Mouse (Mus musculus) MEL (cell line): ENCODE results near the gene Arl4a. TPM values are rescaled to one million over a fixed set of nuclear protein-coding genes. Genes with fewer than 3 reads are reported as not detected.

ENCODE experiments used
- DNase-seq: peaks from one replicate; pipeline ENCODE4 v3.0.0; 2011; ENCODE audit warnings: low read depth, low spot score
- H3K27ac ChIP-seq: 2 replicates; pipeline ENCODE4 v1.5.1; 2012; ENCODE audit warnings: low read depth, mild to moderate bottlenecking, control low read depth, low read length, moderate library complexity; ENCODE audit not compliant: control insufficient read depth
- H3K27me3 ChIP-seq, 2 experiments: fragments of 150-350 bp in 1 of 2; sonication (generic) in 1 of 2; 2 replicates each; pipeline ENCODE4 v1.6.1; 2012; ENCODE audit warnings: low read length in 2 of 2, mild to moderate bottlenecking in 2 of 2, improper control_type of control experiment in 1 of 2, moderate library complexity in 1 of 2; ENCODE audit not compliant: insufficient read depth in 2 of 2, control insufficient read depth in 1 of 2
- H3K36me3 ChIP-seq, 2 experiments: 2 replicates each; pipeline ENCODE4 v1.6.1; 2012 to 2014; ENCODE audit warnings: low read length in 2 of 2, improper control_type of control experiment in 1 of 2, inconsistent platforms in 1 of 2, mild to moderate bottlenecking in 1 of 2; ENCODE audit not compliant: insufficient read depth in 2 of 2, control insufficient read depth in 1 of 2
- H3K4me1 ChIP-seq, 2 experiments: fragments of 150-350 bp in 1 of 2; sonication (generic) in 1 of 2; 2 replicates each; pipeline ENCODE4 v1.6.1; 2012; ENCODE audit warnings: low read length in 2 of 2, improper control_type of control experiment in 1 of 2, mild to moderate bottlenecking in 1 of 2; ENCODE audit not compliant: insufficient read depth in 2 of 2, control insufficient read depth in 1 of 2
- H3K4me3 ChIP-seq, 2 experiments: fragments of 150-350 bp in 1 of 2; sonication (generic) in 1 of 2; 2 replicates each; pipeline ENCODE4 v1.5.1; 2012; ENCODE audit warnings: low read depth in 2 of 2, low read length in 2 of 2, mild to moderate bottlenecking in 2 of 2, moderate library complexity in 2 of 2, control low read depth in 1 of 2, improper control_type of control experiment in 1 of 2; ENCODE audit not compliant: control insufficient read depth in 1 of 2, insufficient read depth in 1 of 2
- H3K79me2 ChIP-seq: 2 replicates; pipeline ENCODE4 v1.6.1; 2012; ENCODE audit warnings: mild to moderate bottlenecking, low read length, moderate library complexity; ENCODE audit not compliant: control insufficient read depth, poor library complexity, insufficient read depth
- H3K9ac ChIP-seq: 2 replicates; pipeline ENCODE4 v1.6.1; 2012; ENCODE audit warnings: low read depth, mild to moderate bottlenecking, control low read depth, low read length, moderate library complexity; ENCODE audit not compliant: control insufficient read depth, poor library complexity, severe bottlenecking
- H3K9me3 ChIP-seq: fragments of 150-350 bp; sonication (generic); replicated peaks from 2 replicates; pipeline ENCODE4 v1.6.1; 2012; ENCODE audit warnings: mild to moderate bottlenecking, low read length, improper control_type of control experiment, moderate library complexity; ENCODE audit not compliant: insufficient read depth
- BHLHE40 ChIP-seq: IDR thresholded peaks from 2 replicates; pipeline ENCODE4 v1.6.1; 2012; ENCODE audit warnings: low read depth, mild to moderate bottlenecking, inconsistent platforms, low read length, improper control_type of control experiment, borderline replicate concordance
- CHD1 ChIP-seq: IDR thresholded peaks from 2 replicates; pipeline ENCODE4 v1.6.1; 2012; ENCODE audit warnings: low read depth, mild to moderate bottlenecking, inconsistent platforms, low read length, improper control_type of control experiment
- CHD2 ChIP-seq: IDR thresholded peaks from 2 replicates; pipeline ENCODE4 v1.6.1; 2011; ENCODE audit warnings: low read length, improper control_type of control experiment
- CTCF ChIP-seq, 3 experiments: IDR thresholded peaks in 2 of 3; conservative IDR thresholded peaks in 1 of 3; 2 replicates each; pipeline ENCODE4 v1.5.1; 2011 to 2012; ENCODE audit warnings: low read length in 3 of 3, low read depth in 2 of 3, mild to moderate bottlenecking in 2 of 3, improper control_type of control experiment in 1 of 3, inconsistent platforms in 1 of 3, mixed read lengths in 1 of 3, moderate library complexity in 1 of 3; ENCODE audit not compliant: control insufficient read depth in 1 of 3, insufficient read depth in 1 of 3, poor library complexity in 1 of 3, severe bottlenecking in 1 of 3
- ELF1 ChIP-seq: IDR thresholded peaks from 2 replicates; pipeline ENCODE4 v1.6.1; 2014; ENCODE audit warnings: low read depth, mild to moderate bottlenecking, inconsistent platforms, low read length, improper control_type of control experiment, moderate library complexity
- EP300 ChIP-seq, 2 experiments: IDR thresholded peaks; 2 replicates each; pipeline ENCODE4 v1.6.1; 2011; ENCODE audit warnings: improper control_type of control experiment in 2 of 2, low read length in 2 of 2, low read depth in 1 of 2, mild to moderate bottlenecking in 1 of 2
- ETS1 ChIP-seq: IDR thresholded peaks from 2 replicates; pipeline ENCODE4 v1.6.1; 2012; ENCODE audit warnings: low read depth, mild to moderate bottlenecking, inconsistent platforms, low read length, improper control_type of control experiment, moderate library complexity
- GATA1 ChIP-seq: IDR thresholded peaks from 2 replicates; pipeline ENCODE4 v1.6.1; 2011; ENCODE audit warnings: low read depth, low read length, improper control_type of control experiment
- HCFC1 ChIP-seq: IDR thresholded peaks from 2 replicates; pipeline ENCODE4 v1.6.1; 2012; ENCODE audit warnings: low read depth, mild to moderate bottlenecking, inconsistent platforms, low read length, improper control_type of control experiment, moderate library complexity
- MAX ChIP-seq: IDR thresholded peaks from 2 replicates; pipeline ENCODE4 v1.6.1; 2011; ENCODE audit warnings: low read length, improper control_type of control experiment
- MAZ ChIP-seq: IDR thresholded peaks from 2 replicates; pipeline ENCODE4 v1.6.1; 2012; ENCODE audit warnings: low read depth, mild to moderate bottlenecking, inconsistent platforms, low read length, improper control_type of control experiment
- MXI1 ChIP-seq: IDR thresholded peaks from 2 replicates; pipeline ENCODE4 v1.6.1; 2011; ENCODE audit warnings: mild to moderate bottlenecking, low read depth, low read length, improper control_type of control experiment
- MYC ChIP-seq: IDR thresholded peaks from 2 replicates; pipeline ENCODE4 v1.6.1; 2011; ENCODE audit warnings: low read depth, mild to moderate bottlenecking, low read length, improper control_type of control experiment, moderate library complexity
- NELFE ChIP-seq: IDR thresholded peaks from 2 replicates; pipeline ENCODE4 v1.6.1; 2011; ENCODE audit warnings: low read depth, low read length, improper control_type of control experiment
- POLR2A ChIP-seq, 2 experiments: IDR thresholded peaks; 2 replicates each; pipeline ENCODE4 v1.6.1; 2011 to 2012; ENCODE audit warnings: low read length in 2 of 2, mild to moderate bottlenecking in 2 of 2, control low read depth in 1 of 2, improper control_type of control experiment in 1 of 2, low read depth in 1 of 2, moderate library complexity in 1 of 2; ENCODE audit not compliant: control insufficient read depth in 1 of 2, insufficient read depth in 1 of 2, poor library complexity in 1 of 2
- RAD21 ChIP-seq: IDR thresholded peaks from 2 replicates; pipeline ENCODE4 v1.6.1; 2011; ENCODE audit warnings: mild to moderate bottlenecking, low read depth, low read length, improper control_type of control experiment
- RCOR1 ChIP-seq: IDR thresholded peaks from 2 replicates; pipeline ENCODE4 v1.6.1; 2012; ENCODE audit warnings: low read depth, mild to moderate bottlenecking, inconsistent platforms, low read length, improper control_type of control experiment
- SIN3A ChIP-seq: IDR thresholded peaks from 2 replicates; pipeline ENCODE4 v1.6.1; 2012; ENCODE audit warnings: low read length, improper control_type of control experiment, inconsistent platforms
- TAL1 ChIP-seq: IDR thresholded peaks from 2 replicates; pipeline ENCODE4 v1.6.1; 2012; ENCODE audit warnings: mild to moderate bottlenecking, inconsistent platforms, low read length, moderate library complexity, mixed read lengths
- TBP ChIP-seq: IDR thresholded peaks from 2 replicates; pipeline ENCODE4 v1.8.0; 2011; ENCODE audit warnings: low read depth, low read length, improper control_type of control experiment
- TCF12 ChIP-seq: IDR thresholded peaks from 2 replicates; pipeline ENCODE4 v1.6.1; 2014; ENCODE audit warnings: low read depth, mild to moderate bottlenecking, inconsistent platforms, low read length, improper control_type of control experiment, moderate library complexity
- ZMIZ1 ChIP-seq: IDR thresholded peaks from 2 replicates; pipeline ENCODE4 v1.6.1; 2012; ENCODE audit warnings: low read depth, mild to moderate bottlenecking, inconsistent platforms, low read length, improper control_type of control experiment, moderate library complexity
- ZNF384 ChIP-seq: IDR thresholded peaks from 2 replicates; pipeline ENCODE4 v1.6.1; 2012; ENCODE audit warnings: low read depth, mild to moderate bottlenecking, inconsistent platforms, low read length, improper control_type of control experiment
- polyA plus RNA-seq, 2 experiments: library from polyadenylated mRNA; stranded (reverse) in 1 of 2; unstranded in 1 of 2; fragments of >175 nt in 1 of 2; fragments of >200 nt in 1 of 2; gene quantifications; 2 replicates each; pipeline versions ENCODE4 v1.2.1 to v1.2.4; 2012; ENCODE audit warnings: low replicate concordance in 2 of 2, low read depth in 1 of 2; ENCODE audit not compliant: insufficient read length in 2 of 2, insufficient read depth in 1 of 2, missing spikeins in 1 of 2
- total RNA-seq: library from RNA; depleted of rRNA; stranded (reverse); fragments of 300-350 nt; gene quantifications from 2 replicates; pipeline ENCODE4 v1.2.3, GENCODE M21; 2012

Arl4a gene
- total and polyA plus RNA-seq, 3 experiments: 25.6 to 26.9 TPM; not detected in 1

DNA sequence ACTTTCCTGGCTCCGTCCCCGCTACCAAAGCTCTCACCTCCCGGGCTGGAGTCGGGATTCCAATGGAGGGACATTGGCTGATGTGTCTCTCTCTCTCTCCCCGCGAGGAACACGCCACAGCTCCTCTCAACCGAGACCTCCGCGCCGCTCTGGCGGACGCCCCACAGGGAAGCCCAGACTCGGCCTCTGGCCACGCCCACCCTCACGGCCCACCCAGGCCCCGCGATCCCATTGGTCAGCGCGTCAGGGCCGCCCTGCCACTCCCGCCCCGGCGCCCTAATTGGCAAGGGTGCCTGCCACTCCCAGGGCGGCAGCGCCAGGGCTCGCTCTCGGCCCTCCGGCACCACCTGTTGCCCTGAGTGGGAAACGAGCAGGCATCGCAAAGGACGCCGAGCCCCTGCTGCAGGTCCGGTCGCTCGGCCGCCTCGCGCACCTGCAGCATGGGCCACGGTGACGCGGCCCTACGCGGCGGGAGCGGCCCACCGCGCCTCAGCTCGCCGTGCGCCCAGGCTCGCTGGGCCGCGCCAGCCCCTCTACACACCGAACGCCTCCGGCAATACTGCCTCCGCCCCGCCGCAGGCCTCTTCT is 505 bp downstream of the Arl4a start (continued):
- TF ChIP-seq NELFE (peak; percentile 84), CHD2 (no peak), CTCF (IDR thresholded peaks at IDR 0.05 in 2 of 3, conservative IDR thresholded peaks at IDR 0.05 in 1 of 3; ENCODE audit: control insufficient read depth in 1 of 3, insufficient read depth in 1 of 3, low read depth in 2 of 3, low read length in 3 of 3, poor library complexity in 1 of 3, severe bottlenecking in 1 of 3) (peak in 2 of 3 experiments; percentile 50 to 57; a peak in 4 of 6 replicates)

DNA sequence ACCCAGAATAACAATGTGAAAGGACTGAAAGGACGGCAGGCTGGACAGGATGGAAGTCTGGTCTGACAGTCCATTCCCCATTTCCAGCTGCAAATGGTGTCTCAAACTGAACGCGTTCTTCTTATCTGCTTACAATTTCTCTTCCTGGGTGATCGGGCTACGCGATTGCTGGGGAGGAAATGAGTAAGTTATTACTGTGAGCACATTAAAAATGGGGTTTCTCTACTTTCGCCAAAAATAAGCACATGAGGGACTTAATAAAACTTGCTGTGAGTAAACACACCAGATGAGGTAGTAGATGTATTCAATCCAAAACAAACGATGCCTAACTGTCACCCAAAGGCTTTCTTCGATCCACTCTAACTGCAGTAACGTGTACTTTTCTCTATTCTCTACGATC is 1.2 kb downstream of the Arl4a start:
- Histone ChIP-seq H3K4me1 (no peaks in the 10 kb centered on the region; a peak in 1 of 4 replicates), H3K36me3 (peaks cover 5 to 12% of the 10 kb centered on the region in 2 experiments; a peak in 3 of 4 replicates), H3K9ac (peak overlapping the region; percentile 86), H3K79me2 (peaks cover 24% of the 10 kb centered on the region), H3K4me3 (peak overlapping the region; percentile 85 to 96), H3K27ac (peak overlapping the region; percentile 86), H3K9me3 (no peaks in the 10 kb centered on the region), H3K27me3 (no peaks in the 10 kb centered on the region)
- DNase-seq: peak; percentile 72
- TF ChIP-seq CHD1 (no peak), GATA1 (peak; percentile 83), MYC (peak; percentile 47; the same call in 1 of the 2 replicates), EP300 (IDR thresholded peaks at IDR 0.05; ENCODE audit: low read depth in 1 of 2, low read length in 2 of 2) (peak; percentile 36 to 64; a peak in 3 of 4 replicates), CHD2 (no peak), TBP (peak; percentile 29; the same call in 1 of the 2 replicates), ETS1 (peak; percentile 77), TCF12 (0 out of 2 replicates have a peak, but pooled peaks have one; percentile 46), SIN3A (peak; percentile 73), ELF1 (no peak; the same call in 1 of the 2 replicates), MAZ (no peak), BHLHE40 (no peak; the same call in 1 of the 2 replicates), ZNF384 (no peak), TAL1 (no peak), MAX (peak; percentile 56; the same call in 1 of the 2 replicates), RCOR1 (peak; percentile 24; the same call in 1 of the 2 replicates), POLR2A (IDR thresholded peaks at IDR 0.05; ENCODE audit: control insufficient read depth in 1 of 2, insufficient read depth in 1 of 2, low read depth in 1 of 2, low read length in 2 of 2, poor library complexity in 1 of 2) (no peak), RAD21 (no peak), ZMIZ1 (no peak), HCFC1 (0 out of 2 replicates have a peak, but pooled peaks have one; percentile 37), MXI1 (peak; percentile 36; the same call in 1 of the 2 replicates)
